Mouse (Mus musculus) adrenal gland, postnatal 10 days (tissue): ENCODE data around the gene Impdh2. TPM values are rescaled to one million over a fixed set of nuclear protein-coding genes. Genes with fewer than 3 reads are reported as not detected.

Experiments
- DNase-seq: peaks from one replicate; pipeline ENCODE4 v3.0.0; 2021; ENCODE audit warnings: mixed read lengths
- long read RNA-seq, 2 experiments: library from polyadenylated mRNA; stranded (forward); transcript quantifications; one replicate each; pipeline ENCODE4 v2.0.0; 2021
- total RNA-seq, 2 experiments: library from RNA; stranded (reverse); gene quantifications; 2 replicates each; pipeline ENCODE4 v1.2.3; 2021

Gene Impdh2
- 10 to 100 TPM; 80.6 to 83.7 TPM for total RNA-seq
- long read RNA-seq, experiment 1, transcript Impdh2-206 (2 exons, 274 nt), result minor isoform, 12 of 110 reads
- long read RNA-seq, experiment 1, transcript Impdh2-201 (14 exons, 1,858 nt), result major isoform, 81 of 110 reads
- long read RNA-seq, experiment 1, partial matches to known transcripts, result 8 of 110 reads
- long read RNA-seq, experiment 1, other reads (novel, unspliced or antisense), result 9 of 110 reads
- long read RNA-seq, experiment 2, transcript Impdh2-206 (2 exons, 274 nt), result minor isoform, 5 of 64 reads
- long read RNA-seq, experiment 2, transcript Impdh2-201 (14 exons, 1,858 nt), result major isoform, 48 of 64 reads
- long read RNA-seq, experiment 2, partial matches to known transcripts, result 4 of 64 reads
- long read RNA-seq, experiment 2, other reads (novel, unspliced or antisense), result 7 of 64 reads

DNA sequence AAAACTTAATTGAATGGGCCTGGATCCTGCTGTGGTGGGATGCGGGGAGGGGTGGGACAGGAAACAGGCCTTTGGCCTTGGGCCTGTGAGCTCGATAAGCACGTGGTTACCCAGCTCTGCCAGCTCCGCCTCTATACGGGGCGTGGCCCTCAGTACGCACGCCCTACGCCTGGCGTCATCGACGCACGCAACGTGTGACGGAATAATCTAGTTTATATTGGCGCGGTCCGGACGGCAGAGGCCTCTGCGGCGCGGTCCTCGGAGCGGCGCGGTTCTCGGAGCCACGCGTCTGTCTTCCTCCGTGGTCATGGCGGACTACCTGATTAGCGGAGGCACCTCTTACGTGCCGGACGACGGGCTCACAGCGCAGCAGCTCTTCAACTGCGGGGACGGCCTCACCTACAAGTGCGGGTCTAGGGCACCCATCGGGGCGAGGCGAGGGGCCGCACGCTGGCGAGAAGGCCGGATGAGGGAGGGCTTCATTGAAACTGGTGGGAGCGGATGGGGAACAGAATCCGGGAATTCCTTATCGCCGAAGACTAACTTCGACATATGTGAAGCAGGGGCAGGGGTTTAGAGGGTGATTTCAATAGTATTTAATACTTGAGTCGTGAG, at the start of gene Impdh2:
Gene Impdh2 (plus strand): TSS at position 60 of the 615 bp plus-strand sequence.
- DNase-seq, result peak; percentile 97

DNA sequence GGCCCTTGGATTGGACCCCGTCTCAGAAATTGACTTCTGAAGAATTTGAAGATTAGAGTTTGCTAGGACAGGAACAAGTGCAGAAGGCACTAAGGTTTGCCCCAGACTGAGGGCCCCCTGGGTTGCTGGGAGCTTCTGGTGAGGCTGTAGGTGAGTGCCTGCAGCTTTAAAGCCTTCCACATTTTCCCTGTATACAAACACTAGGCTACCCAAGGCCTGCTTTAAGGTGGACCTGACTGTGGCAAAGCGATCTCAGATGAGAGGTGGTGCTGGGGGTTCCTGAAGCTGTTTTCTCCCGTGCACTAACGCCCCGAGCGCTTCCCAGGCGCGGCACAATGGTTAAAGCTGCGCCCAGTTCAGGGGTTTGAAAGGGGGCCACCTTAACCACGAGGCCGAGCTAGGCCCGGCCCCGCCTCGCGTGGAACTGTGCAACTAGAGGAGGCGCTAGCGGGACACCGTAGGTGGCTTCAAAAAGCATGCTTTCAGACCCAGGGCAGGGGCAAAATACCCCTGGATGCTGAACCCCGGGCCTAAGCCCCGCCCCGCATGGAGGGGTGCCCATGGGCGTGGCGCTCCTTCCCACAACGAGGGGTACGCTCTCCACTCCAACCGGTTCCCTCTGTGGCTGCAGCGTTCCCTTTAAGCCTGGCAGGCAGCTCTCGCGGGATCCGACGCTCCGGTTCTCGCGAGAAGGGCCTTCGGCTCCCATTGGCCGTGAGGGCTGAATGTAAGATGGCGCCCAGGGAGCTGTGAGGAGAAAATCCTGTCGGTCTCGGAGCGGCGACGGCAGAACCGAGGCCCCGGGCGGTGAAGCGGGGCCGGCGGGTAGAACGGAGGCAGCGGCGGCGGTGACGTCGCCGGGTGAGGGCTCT, 43.5 kb upstream of the Impdh2 start, which contains the start of gene Qrich1:
Gene Qrich1 (plus strand): TSS at position 427 of the 872 bp plus-strand sequence.
- DNase-seq, result peak; percentile 95

DNA sequence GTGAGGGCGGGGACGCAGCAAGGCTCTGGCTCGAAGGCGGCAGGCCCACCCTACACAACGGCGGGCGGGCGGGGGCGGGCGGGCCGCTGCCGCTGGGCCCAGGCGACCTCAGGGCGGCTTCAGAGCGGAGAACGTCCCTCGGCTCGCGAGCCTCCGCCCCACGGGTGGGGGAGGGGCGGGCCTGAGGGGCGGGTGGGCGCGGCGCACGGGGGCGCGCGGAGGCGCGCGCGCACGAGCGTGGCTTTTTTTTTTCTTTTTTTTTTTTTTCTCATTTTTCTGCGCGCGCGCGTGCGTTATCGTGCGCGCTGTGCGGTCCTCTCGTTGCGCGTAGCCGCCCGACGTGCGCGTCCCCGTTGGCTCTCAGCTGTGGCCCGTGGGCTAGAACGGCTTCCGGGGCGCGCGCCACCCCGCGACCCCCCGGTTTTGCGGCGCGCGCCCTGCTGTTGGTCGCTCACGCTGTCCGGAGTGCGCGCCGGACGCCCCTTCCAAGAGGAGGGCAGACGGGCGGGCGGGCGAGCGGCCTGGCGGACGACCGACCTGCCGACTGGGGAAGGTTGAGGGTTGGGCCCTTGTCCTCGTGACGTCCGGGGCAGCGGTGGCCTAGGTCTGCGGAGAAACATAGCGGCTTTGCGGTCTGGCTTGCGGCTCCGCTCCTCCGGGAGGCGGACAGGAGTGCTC, 42.7 kb upstream of the Impdh2 start:
- DNase-seq, result peak; percentile 90

DNA sequence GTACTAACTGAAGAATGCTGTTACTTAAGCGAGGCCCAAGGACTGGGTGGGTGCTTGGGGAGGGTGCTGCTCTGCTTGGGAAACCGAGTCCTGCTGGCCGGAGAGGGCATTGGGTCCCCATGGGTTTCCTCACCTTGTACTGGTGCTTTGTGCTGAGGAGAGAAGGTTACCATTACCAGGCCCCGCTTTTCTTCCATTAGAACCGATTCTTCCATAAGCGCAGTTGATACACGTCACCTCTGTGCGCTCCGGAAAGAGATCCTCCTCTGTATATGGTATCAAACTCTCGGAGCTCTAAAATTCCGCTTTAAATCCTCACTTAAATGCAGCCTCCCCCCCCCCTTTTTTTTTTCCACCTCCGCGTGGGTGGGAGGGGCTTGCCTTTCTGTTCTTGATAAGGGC, 42.2 kb upstream of the Impdh2 start:
- no peak for DNase-seq

DNA sequence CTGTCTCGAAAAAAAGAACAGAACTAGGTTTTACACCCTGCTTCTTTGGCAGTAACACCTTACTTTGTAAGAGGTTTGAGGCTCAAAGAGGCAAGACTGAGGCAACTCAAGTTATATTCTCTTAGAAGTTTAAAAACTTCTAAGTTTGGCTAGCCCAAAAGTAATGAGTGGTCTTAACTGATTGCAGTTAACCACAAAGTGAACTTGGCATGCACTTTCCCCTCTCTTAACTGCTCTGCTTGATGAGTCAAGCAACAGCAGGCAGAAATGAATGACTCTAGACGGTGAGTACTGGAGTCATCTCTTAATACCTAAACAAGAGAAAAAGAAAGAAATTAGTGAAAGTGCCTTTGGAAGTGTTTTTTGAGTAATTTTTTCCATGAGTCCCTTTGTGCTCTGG, 38.5 kb upstream of the Impdh2 start:
- no peak for DNase-seq

DNA sequence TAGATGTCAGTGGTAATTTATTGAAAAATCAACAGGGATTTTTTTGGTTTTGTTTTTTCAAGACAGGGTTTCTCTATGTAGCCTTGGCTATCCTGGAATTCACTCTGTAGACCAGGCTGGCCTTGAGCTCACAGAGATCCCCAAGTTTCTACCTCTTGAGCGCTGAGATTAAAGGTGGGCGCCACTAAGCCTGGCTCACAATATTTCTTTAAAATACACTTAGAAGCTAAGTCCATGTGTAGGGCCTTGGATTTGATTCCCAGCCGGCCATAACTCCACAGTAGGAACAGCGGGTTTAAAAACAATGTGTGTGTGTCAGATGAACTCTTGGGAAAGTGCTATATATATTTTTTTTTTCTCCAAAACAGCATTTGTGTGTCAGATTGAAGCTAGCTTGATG, 36.7 kb upstream of the Impdh2 start:
- DNase-seq, result no peak

DNA sequence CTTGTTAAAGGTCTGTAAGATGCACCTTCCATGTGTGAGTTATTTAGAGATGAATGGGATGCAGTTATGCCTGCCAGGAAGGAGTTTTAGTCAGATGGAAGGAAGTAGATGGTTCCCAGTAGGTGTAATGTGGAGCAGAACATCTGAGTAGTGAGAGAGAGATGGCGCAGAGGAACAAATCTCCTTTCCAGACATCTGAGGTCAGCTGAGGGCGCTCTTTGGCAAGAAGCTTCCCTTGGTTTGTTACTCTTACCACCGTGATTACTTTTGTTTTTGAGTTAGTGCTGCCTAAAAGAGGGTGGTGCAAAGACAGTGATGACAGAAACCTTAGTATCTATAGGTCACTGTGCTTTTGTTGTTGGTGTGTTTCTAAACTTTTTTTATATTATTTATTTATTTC, 34.7 kb upstream of the Impdh2 start:
- DNase-seq, result peak; percentile 37

DNA sequence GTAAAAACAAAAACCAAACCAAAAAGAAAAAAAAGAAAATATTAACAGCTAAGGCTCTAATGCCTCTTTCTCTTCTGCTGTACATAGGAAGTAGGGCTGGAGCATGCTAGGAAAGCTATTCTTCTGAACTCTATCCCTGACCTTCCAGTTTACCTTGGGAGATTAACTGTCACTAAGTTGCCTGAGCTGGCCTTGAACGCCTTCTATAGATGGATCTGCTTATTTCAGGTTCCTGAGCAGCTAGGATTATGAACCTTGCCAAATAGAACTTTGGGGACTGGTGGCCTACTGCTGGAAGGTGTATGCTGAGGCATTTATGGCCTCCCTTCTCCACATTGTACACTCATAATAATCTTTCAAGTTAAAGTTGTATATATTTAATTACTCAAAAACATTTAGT, 29.1 kb upstream of the Impdh2 start:
- DNase-seq, result no peak

DNA sequence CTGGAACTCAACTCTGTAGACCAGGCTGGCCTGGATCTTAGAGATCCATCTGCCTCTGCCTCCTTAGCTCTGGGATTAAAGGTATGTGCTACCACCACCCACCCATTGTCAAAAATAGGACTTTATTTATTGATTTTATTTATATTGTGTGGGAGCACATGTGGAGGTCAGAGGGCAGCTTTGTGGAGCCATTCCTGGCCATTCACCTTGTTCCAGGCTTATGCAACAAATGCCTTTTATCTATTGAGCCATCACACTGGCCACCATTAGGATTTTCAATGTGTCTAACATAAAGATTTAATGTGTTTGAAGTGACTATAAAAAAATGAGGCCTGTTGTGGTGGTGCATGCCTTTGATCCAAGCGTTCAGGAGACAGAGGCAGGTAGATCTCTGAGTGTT, 28.6 kb upstream of the Impdh2 start:
- DNase-seq, result no peak

DNA sequence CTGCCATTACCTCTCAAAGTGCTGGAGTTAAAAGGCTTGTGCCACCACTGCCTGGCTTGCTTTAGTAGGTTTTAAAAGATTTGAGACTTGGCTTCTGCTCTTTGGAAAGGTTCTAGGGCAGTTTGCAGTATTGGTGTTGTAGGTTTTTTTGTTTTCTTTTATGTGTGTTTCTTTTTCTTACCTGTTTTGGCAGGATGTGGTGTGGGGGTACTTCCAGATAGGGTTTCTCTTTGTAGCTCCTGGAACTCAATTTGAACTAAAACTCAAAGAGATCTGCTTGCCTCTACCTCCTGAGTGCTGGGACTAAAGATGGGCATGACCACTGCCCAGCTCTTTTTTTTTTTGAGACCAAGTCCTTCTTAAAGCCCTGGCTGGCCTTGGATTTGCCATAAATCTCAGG, 19.2 kb upstream of the Impdh2 start:
- no peak for DNase-seq

DNA sequence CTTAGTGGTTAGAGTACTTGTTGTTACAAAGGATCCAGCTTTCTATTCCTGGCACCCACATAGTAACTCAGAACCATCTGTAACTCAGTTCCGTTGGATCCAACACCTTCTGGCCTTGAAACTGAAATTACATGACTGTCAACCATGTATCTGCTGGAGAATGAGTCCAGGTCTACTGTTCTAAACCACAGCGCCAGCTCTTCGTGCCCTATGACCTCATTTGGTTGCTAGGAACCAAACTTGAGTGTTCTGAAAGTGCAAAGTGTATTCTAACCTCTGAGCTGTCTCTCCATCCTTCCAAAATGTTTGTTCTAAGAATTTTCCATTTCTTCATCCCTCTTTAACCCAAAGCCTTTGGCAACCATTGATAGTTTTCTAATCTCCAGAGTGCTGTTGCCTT, 14.1 kb upstream of the Impdh2 start:
- DNase-seq, result no peak

DNA sequence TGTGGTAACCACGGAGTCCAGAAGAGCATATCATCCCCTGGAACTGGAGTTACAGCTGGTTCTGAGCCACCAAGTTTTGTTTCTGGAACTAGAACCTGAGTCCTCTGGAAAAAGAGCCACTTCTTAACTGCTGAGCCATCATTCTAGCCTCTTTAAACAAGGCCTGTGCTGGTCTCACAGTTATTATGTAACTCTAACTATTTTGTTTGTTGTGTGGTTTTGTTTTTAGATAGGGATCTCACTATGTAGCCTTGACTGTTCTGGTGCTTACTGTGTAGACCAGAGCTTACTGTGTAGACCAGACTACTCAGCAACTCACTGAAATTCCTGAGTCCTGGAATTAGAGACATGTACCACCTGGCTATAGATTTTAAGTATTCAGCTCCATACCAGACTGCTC, 13.2 kb upstream of the Impdh2 start:
- DNase-seq, result no peak

DNA sequence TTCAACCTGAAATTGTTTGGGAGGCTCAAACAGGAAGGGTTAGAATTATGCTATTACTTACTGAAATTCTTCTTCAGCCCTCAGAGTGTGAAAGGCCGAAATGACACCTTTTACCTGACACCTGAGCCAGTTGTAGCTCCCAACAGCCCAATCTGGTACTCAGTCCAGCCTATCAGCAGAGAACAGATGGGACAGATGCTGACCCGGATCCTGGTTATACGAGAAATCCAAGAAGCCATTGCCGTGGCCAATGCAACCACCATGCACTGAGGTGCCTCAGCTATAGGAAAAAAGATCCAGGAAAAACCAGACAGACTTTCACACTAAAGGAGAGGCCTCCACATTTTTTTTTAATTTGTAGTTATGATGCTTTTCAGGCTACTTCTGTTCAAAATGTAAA, 917 bp upstream of the Impdh2 start:
- DNase-seq, result no peak

DNA sequence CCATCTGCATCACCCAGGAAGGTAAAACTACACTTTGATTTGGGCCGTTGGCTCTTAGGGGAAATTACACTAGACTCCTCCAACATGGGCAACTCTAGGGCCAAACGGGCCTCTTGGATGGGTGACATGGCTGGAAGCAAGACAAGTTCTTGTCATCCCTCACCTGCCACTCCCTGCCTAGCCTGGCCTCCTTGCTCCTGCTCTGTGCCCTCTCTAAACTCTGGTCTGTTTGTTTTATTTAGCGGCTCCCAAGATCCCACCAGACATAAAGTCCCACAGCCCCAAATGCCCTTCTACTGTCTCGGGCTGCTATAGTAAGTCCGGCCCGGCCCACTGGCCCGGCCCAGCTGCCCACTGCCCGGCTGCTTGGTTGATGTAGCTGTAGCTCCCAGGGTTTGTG, 3.6 kb downstream of the Impdh2 start:
- DNase-seq, result no peak

DNA sequence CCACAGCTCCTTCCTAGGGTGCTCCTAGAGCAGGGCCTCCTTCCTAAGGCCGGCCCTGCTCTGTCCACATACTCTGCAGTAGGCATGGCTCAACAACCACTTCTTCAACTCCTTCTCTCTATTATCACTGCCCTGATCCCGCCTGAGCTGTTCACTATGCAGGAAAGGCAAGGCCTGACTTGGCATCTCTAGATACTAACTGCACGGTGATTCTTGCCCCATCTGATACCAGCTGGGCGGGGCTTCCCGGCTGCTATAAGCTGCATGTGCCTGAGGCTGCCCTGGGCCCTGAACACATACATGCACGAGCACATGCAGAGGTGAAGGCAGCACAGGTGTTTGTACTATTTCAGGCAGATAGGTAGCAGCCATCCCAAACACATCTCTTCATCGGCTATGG, 4.0 kb downstream of the Impdh2 start:
- no peak for DNase-seq

DNA sequence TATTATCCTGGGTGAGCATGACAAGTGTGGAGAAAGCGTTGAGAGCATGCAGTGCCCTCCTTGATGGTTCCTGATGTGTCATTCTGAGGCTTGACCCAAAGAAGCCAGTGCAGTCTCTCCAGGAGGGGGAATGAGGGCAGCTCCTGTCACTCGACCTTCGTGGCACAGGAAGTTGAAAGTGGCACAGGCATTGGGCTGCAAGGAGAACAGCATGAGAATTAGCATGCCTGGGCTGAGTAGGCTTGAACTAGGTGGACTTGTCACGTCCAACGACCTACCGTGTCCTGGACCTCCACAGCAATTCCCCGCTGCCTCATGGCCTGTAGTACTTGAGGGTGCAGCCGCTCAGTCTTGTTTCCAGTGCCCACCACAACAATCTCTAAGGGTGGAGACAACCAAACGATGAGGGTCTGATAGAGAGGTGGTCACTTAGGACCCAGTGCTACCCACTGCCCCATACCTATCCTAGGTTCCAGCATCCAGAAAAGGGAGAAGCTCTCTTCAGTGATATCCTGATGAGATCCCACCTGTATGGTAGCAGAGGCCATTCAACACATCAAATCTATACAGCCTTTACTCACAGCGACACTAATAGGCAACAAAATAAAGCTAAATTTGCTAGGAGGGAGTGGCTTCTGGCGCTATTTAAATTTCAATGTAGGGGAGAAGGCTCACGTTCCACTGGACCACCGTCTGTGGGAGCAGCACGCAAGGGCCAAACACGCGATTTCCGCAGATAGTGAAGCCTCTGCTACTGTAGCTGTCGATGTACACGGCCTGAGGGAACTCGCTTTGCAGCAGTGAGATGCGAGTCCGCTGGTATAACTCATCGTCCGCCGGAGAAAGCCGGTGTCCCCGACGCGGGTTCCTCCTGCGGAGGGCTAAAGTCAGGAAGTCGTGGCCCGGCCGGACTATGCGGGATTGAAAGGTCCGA, 6.1 kb downstream of the Impdh2 start:
- DNase-seq, result no peak

DNA sequence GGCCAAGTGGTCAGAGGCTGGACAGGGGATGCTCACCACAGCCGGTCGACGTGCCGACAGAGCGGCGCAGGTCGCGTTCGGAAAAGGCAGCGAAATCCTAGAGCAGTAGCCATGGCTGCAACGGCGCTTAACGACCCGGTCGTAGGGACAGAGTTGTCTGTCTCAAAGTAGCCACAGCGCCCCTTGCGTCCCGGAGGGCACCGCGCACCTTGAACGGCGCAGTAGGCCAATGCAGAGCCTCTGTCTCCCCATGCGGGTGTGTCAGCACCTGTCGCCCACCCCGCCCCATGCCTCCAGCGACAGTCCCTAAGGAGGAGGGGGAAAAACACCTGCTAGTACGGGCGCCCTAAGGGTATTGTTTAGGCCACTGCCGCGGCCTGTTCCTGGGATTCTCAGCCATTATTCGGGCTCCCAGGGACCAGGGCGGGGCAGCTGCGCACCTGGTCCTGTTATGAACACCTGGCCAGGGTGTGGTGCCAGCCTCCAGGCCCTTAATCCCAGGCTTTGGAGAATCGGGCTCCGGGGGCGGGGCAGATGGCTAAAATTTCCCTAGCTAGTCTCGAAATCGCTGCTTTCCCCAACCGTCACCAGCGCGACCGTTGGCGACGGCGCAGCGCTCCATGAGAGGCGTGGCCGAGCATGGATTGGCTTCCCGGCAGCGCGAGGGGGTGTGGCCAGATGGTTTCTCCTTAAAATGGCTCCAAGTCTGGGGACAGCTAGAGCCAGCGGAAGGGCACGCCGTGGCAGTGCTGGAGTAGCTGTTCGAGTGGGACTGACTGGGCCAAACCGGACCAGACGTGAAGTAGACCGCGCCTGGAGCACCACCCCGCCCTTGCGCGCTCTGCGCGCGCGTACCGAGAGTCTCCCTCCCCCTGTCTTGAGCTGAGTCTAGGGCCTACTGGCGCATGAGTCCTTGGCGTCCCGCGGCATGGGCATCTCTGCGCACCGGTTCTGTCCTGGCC, 7.0 kb downstream of the Impdh2 start, which contains the start of gene Ndufaf3:
Gene Ndufaf3 (minus strand): TSS at position 620 of the 962 bp plus-strand sequence.
- peak; percentile 98 for DNase-seq

DNA sequence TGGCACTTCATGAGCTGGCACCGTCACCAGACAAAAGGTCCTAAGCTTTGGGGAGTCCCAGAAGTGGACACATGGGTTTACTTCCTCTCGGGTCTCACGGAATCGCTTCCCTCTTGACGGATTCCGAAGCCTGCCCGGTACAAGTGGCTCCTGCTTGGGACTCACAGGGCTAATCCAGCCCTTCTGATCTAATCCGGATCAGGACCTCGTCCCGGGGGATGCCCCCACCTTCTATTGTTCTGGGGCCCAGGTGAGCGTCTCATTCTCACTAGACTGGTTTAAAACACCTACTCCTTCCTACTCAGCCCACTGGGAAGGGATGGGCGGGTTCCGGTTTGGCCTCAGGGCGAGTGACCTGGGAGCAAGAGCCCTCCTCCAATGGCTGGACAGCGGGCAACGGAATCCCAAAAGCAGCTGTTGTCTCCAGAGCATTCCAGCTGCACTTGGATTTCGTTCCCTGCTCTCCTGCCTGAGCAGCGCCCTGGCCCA, 7.9 kb downstream of the Impdh2 start:
- no peak for DNase-seq

DNA sequence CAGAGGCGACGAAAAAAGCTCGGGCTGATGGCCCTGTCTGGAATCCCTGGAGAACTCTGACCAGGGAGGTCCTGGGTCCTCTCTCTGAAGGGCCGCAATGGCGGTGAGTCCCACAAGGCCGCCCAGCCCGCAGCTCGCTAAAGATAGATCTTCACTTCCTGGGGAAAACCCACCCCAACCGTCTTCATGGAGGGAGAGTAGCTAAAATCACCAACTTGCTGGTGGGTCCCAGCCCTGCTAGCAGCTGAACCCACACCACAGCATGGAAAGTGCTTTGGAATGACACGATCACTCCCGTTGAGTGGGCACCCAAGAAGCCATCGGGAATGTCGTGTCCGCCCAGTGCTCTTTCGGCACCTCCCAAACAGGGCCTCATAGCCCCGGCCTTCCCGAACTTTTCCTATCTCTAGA, 8.4 kb downstream of the Impdh2 start:
- DNase-seq, result no peak
